Mouse (Mus musculus) embryonic fibroblast, embryonic 13.5 days (primary cell): ENCODE data around the gene Fgd1.

Experiments used
- CTCF ChIP-seq: IDR thresholded peaks from 2 replicates; pipeline ENCODE4 v1.5.1; 2011; ENCODE audit warnings: mild to moderate bottlenecking, control low read depth, low read length, moderate library complexity, borderline replicate concordance; ENCODE audit not compliant: insufficient read depth
- POLR2A ChIP-seq: IDR thresholded peaks from 2 replicates; pipeline ENCODE4 v1.6.1; 2011; ENCODE audit warnings: low read depth, mild to moderate bottlenecking, control low read depth, low read length, moderate library complexity

- TF ChIP-seq CTCF (no peak), POLR2A (no peak)
Measured at GRCm38 (mm10) chrX:151050337-151050736, 4.4 kb downstream of the Fgd1 start.
